Mouse (Mus musculus): Measurements from ENCODE around the gene Slc46a2.

Slc46a2 gene

GRCm38 (mm10) chr4:59891723-59892416, 23.0 kb downstream of the Slc46a2 start:
- no peak for DNase-seq (ENCODE audit: low read depth, low spot score)

DNA sequence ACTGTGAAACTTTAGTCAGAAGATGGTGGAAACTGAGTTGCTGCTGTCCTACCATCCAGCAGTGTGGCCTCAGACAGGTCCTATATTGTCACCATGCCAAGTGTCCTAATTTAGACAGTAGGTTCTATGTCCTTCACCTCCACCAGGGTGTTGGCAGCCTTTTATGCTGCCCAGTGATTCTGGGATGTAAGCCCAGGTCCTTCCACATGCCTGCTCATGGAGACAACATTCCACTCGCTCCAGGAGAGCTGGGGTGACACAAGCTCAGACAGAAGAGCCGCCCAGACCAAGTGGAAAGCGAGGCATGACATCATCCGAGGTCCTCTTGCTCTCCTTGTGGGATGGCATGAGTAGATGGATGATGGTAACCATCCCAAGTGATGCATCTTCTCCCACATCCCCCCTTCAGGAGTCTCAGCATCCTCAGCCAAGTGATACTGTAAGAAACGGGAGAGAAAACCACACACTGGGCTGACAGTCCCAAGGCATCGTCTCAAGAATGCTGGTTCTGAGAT, 24.7 kb downstream of the Slc46a2 start:
- no peak for DNase-seq (ENCODE audit: low read depth, low spot score)

GRCm38 (mm10) chr4:59888014-59888413, 26.8 kb downstream of the Slc46a2 start:
- no peak for DNase-seq (ENCODE audit: low read depth, low spot score)

- no peak for DNase-seq (ENCODE audit: low read depth, low spot score)
Measured at GRCm38 (mm10) chr4:59887011-59887410, 27.8 kb downstream of the Slc46a2 start.

DNA sequence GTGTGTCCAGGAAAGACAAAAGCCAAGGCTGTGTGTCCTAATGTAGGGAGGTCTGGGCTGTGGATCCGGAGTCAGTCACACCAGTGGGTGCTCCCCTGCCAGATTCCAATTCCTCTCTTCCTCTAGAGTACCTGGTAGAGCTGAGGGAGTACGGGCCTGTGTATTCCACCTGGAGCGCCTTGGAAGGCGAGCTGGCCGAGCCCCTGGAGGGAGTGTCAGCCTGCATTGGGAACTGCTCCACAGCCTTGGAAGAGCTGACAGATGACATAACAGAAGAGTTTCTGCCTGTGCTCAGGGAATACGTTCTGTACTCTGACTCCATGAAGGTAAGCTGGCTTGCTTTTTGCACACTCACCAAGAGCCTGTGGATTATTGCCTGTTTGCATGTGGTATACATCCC, 28.6 kb downstream of the Slc46a2 start:
- DNase-seq (ENCODE audit: low read depth, low spot score), result no peak

DNA sequence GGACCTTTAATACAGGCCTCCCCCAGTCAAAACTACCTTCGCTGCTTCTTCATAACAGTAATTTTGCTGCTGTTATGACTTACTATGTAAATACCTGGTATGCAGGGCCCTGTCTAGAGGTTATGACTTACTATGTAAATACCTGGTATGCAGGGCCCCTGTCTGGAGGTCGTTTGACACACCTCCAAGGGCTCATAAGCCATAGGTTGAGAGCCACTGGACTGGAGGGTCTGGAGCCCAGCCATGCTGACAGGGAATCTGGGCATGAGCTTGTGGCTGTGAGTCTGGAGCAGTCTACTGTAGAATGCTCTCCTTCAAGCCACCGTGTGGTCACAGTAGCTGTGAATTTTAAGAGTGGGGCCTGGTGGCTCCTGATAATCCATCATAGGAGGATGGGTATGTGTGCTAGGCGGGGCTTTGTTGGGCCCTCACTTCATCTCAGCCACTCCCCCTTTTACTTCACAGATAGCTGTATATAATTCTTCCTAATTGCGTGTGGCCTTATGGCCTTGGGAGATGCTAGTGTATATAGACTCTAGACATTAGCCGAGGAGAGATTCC, 30.6 kb downstream of the Slc46a2 start:
- DNase-seq (ENCODE audit: low read depth, low spot score), result no peak

- DNase-seq (ENCODE audit: low read depth, low spot score), result no peak
Measured at GRCm38 (mm10) chr4:59881210-59881609, 33.6 kb downstream of the Slc46a2 start.

GRCm38 (mm10) chr4:59880725-59881124, 34.1 kb downstream of the Slc46a2 start:
- DNase-seq (ENCODE audit: low read depth, low spot score), result no peak

DNA sequence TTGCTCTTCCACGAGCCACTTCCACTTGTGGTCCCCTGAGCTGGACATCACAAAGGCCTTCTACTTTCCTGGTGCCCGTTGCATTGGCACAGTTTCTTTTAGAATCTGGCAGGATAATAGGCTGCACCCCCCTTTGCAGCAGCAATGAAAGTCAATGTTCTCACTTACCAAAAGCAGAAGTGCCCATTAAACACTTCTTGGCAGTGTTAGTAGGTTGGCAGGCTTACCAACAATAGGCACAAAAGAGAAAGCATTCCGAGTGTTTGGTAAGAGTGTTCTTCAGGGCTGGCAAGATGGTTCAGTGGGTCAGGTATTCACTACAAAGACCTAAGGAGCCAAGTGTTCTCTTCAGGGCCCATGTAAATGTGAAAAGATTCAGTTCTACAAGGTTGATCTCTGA, 35.4 kb downstream of the Slc46a2 start:
- DNase-seq (ENCODE audit: low read depth, low spot score), result no peak

DNA sequence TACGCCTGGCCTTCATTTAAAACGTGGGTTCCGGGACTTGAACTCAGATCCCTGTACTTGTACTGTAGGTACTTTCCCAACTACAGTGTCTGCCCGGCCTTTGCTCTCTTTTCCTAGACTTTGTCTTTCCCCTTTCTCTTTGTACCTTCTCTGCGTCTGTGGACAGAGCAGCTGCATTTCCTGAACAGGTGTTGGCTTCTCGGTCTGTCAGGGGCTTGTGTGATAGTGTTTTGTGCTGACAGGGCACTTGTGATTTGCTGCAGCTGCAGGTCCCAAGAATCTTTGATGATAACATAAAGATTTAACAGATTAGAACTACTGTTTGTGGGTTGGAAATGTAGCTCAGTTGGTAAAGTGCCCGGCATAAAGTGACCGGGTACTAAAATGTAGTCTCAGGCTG, 36.3 kb downstream of the Slc46a2 start:
- no peak for DNase-seq (ENCODE audit: low read depth, low spot score)

DNA sequence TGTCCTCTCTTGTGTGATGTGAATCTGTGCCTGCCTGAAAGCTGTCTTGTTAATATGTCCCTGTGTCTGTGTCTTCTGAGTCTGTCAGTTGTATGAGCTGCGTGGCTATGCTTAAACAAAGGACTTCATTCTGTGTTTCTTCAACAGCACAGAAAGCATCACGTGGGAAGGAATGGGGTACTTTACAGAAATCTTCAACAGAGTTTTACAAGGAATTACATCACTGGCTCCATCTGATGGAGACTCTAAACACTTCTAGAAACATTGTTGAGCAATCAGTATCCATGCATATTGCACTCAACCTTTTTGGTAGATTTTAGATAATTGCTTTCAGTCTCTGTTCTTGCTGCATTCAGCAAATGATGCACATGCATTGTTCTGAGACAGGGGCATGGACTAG, 37.8 kb downstream of the Slc46a2 start:
- DNase-seq (ENCODE audit: low read depth, low spot score), result no peak

DNA sequence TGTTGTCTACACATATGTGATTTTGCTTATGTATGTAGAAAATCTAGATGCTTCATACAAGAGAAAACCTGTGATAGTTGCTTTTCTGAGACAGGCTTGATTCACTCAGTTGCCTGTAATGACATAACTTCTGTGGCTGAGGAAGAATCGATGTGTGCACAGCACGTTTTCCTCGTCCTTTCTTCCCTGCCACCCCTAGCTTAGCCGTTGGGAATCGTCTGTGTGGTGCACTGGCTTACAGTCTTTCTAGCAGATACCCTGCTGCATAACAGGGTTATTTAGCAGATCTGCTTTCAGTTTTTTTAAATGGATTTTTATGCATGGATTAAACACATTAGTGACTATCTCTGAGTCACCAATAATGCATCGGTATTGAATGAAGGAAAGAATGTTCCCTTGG, 38.3 kb downstream of the Slc46a2 start:
- no peak for DNase-seq (ENCODE audit: low read depth, low spot score)

- no peak for DNase-seq (ENCODE audit: low read depth, low spot score)
Measured at GRCm38 (mm10) chr4:59873830-59874229, 41.0 kb downstream of the Slc46a2 start.

DNA sequence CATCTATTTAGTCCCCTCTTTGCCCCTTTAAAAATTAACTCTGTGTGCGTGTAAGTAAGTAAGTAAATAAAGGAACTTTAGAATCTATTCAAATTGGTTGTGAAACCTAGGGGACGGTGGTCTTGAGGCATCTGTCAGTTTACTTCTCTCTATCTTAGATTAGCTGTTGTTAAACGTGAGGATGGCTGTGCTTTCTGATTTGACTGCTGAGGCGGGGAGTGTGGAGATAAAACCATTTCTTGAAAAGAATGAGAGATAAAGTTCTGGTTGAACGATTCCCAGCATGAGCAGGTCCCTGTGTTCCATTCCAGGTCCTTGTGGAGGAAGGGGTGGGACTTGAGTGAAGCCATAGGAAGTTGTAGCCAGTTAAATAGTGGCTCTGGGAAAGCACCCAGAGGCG, 41.6 kb downstream of the Slc46a2 start:
- no peak for DNase-seq (ENCODE audit: low read depth, low spot score)

DNA sequence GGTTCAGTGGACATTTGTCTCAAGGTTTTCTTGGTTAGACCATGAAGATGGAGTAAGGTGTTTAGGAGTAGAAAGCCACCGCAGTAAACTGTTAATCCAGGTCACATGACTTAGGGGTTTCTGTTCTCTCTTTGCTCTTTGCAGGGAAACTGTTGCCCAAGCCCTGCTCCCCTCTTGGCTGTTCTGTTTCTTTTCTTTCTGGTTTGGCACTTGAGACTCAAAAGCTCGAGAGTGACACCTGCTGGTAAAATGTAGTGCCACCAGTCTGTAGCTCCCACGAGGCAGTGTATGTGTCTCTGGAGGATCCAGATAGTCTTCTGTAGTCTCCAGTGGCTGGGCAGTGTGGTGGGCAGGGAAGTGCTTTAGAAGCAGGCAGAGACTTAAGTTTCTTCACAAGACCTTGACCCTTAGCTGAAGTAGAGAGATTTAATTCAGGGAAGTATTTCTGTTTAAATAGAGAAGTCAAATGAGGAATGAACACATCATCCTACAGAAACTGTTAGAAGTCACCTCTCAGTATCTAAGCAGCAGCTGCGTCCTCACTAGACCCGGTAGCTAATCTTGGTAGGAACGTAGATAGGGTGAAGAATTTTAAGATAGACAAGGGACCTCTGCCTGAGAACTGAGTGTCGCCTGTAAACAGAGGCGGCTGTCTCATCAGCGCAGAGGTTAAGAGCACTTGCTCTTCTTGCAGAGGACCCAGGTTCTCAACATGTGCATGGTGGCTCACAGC, 43.8 kb downstream of the Slc46a2 start:
- DNase-seq (ENCODE audit: low read depth, low spot score), result peak; percentile 74

GRCm38 (mm10) chr4:59870433-59870832, 44.4 kb downstream of the Slc46a2 start:
- DNase-seq (ENCODE audit: low read depth, low spot score), result no peak

DNA sequence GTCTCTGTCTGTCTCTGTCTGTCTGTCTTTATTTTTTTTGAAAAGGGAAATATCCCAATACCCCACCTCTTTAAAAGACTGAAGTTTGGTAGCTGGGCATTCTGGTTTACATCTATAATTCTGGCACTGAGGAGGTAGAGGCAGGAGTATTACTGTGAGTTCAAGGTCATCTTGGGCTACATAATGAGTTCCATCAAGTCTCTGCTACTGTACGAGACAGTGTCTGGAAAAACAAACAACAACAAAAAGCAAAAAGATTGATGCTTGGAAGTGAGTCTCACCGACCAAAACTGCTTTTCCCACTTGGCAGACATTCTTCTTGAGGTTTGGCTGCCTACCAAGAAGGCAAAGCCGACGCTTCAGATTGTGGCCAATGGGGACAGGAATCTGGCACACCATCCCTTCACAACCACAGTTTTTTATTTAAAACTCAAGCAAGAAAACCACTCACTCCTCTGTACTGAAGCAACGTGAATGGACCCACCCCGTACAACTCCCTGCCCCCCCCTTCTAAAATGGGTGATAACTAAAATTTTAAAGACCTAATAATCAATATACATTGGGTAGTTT, 45.3 kb downstream of the Slc46a2 start:
- DNase-seq (ENCODE audit: low read depth, low spot score), result no peak

- no peak for DNase-seq (ENCODE audit: low read depth, low spot score)
Measured at GRCm38 (mm10) chr4:59868086-59868485, 46.8 kb downstream of the Slc46a2 start.

DNA sequence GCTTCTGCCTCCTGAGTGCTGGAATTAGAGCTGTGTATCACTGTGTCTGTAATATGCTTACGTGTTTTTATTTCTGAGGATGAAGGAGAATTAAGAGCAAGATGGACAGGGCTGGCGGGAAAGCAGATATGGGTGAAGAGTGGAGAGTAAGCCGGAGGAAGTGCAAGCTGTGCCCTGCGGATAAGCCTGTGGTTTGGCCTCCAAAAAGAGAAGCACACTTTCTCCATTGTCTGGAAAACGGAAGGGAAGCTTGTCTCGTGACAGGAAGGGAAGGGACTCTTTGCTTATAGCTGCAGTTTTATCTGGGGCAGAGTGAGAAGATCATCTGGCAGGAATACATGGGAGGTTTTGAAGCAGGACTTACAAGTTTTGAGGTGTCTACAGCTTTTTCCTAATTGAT, 51.0 kb downstream of the Slc46a2 start:
- no peak for DNase-seq (ENCODE audit: low read depth, low spot score)

DNA sequence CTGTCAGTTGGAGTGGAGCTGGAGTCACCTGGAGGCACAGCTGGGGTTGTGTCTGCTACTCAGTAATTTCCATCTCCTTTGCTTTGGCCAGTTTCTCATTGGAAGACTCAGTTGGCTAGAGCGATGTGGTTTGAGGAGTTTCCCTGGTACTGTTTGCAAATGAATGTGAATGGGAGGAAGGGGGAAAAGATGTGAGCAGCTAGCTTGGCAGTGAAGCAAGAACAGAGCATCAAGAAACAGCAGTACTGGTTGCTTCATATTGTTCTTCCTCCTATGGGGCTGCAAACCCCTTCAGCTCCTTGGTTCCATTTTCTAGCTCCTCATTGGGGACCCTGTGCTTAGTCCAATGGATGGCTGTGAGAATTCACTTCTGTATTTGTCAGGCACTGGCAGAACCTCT, 52.5 kb downstream of the Slc46a2 start:
- DNase-seq (ENCODE audit: low read depth, low spot score), result no peak

DNA sequence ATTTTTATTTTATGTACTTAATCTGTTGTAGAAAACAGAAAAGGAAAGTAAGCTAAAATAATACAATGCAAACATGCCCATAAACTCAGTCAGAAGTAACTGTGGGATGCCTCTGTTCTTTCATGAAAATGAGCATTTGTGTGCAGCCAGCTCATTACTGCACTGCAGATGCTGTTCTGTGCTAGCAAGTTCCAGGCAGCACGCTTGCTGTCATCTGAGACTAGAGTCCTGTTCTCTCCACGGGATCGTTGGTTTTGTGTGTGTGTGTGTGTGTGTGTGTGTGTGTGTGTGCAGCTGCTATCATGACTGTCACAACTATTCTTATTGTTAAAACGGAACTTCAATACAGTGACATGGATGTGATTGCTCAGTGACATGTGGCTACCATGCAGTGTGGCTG, 53.0 kb downstream of the Slc46a2 start:
- DNase-seq (ENCODE audit: low read depth, low spot score), result no peak

DNA sequence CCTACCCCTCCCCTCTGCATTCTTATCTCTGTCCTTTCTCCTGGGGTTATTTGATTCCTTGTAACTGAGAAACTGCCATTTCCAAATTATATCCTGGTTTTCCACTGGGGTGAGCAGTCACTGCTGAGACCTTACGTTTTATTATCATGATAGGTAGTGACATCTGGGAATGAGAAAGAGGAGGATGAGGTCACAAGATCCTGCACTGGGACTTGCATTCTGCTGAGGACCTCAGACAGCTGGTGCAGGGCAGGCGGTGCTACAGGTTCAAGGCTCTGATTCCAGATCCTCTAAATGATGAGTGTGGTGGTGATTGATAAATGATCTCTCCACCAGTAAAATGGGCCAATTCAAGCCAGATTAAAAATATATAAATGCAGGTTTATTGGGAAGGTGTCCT, 54.4 kb downstream of the Slc46a2 start:
- DNase-seq (ENCODE audit: low read depth, low spot score), result no peak
